Mouse (Mus musculus): Measurements from ENCODE around the gene Lta.
"Not testable (repeated sequence)": the region's sequence is repeated elsewhere in the genome, so short reads cannot be mapped to it uniquely, and the experiment has no call there.

DNA sequence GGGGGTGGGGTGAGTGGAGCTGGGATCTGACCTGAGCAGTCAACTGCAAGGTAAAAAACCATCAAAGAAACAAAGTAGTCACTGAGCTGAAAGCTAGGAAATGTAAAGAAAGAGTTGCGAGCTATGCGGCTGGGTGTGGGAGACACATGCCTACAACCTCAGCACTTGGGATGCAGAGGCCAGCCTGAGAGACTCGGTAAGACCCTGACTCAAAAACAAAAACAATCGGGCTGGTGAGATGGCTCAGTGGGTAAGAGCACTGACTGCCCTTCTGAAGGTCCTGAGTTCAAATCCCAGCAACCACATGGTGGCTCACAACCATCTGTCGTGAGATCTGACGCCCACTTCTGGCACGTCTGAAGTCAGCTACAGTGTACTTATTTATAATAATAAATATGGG lies 28.9 kb upstream of the Lta start:
- not testable (repeated sequence) for TF ChIP-seq POLR2A, CTCF (IDR thresholded peaks at IDR 0.05; ENCODE audit: extremely low read depth, insufficient read depth, low read length)
